Mouse (Mus musculus) E14TG2a.4 (cell line): ENCODE results near the gene Kank2.

Experiments used
- CTCF ChIP-seq: conservative IDR thresholded peaks from 2 replicates; pipeline ENCODE4 v1.5.1; 2014; ENCODE audit warnings: low read length
- NANOG ChIP-seq: IDR thresholded peaks from 2 replicates; pipeline ENCODE4 v1.6.1; 2014; ENCODE audit warnings: borderline replicate concordance, low read length, mixed read lengths
- POU5F1 ChIP-seq: IDR thresholded peaks from 2 replicates; pipeline ENCODE4 v1.6.1; 2014; ENCODE audit warnings: low read length, borderline replicate concordance

DNA sequence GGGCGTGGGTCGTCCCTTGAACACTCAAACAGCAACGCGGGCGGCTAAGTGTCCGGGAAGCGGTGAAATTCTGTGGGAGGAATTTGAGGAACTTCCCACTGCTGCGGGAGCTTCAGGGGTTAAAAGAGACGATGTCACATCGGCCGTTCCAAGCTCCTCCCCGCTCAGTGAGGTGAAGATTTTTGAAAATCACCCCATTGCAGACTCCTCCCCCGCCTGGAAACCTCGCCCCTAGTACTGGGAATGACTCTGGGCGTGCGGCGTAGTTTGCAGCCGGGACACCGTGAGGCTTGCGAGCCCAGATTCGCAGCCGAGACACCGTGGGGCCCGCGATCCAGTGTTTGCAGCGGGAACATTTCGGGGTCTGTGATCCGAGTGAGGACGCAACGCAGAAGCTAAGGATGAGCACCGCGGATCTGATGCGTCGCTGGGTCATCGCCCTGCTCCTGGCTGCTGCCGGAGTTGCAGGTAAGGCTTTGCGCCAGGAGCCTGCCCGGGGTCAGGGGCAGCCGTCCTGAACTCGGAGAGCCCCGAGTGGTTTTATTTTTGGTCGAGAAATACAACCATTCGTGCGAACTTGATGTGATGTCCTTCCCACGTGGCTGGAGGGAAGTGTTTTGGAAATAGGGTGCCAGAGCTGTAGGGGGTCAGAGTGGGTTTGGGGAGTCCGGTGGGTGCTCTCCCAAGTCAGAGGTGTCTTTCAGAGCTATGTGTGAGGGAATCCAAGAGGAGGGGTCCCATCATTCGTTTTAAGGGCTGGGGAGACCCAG is 75.0 kb downstream of the Kank2 start, which contains the start of gene Ldlr:
- TF ChIP-seq CTCF: no peak
- no peak for TF ChIP-seq NANOG
- no peak for TF ChIP-seq POU5F1
